Mouse (Mus musculus): Measurements from ENCODE around the gene Mtfp1. TPM values are rescaled to one million over a fixed set of nuclear protein-coding genes. Genes with fewer than 3 reads are reported as not detected.
"Not testable (repeated sequence)": the region's sequence is repeated elsewhere in the genome, so short reads cannot be mapped to it uniquely, and the experiment has no call there.

Gene Mtfp1
- total and polyA plus RNA-seq, 3 experiments: 129 to 158 (median 141) TPM

GRCm38 (mm10) chr11:4112861-4113260 lies 17.6 kb upstream of the Mtfp1 start:
- H3K79me2 ChIP-seq (replicated peaks; ENCODE audit: control insufficient read depth, insufficient read depth, low read length): no peaks in the 10 kb centered on the region
- no peak for TF ChIP-seq CTCF (IDR thresholded peaks at IDR 0.05)
- TF ChIP-seq POLR2A (IDR thresholded peaks at IDR 0.05; ENCODE audit: insufficient read depth, low read depth, low read length): no peak
- no peak for TF ChIP-seq EP300 (IDR thresholded peaks at IDR 0.05; ENCODE audit: insufficient read depth, low read depth, low read length)
- 92% methylated on average over 6 of the region's 6 CpGs for WGBS

GRCm38 (mm10) chr11:4112033-4112432 lies 16.8 kb upstream of the Mtfp1 start:
- WGBS: 88% methylated on average over 4 of the region's 4 CpGs
- Histone ChIP-seq H3K4me3 (no peak overlapping the region), H3K79me2 (replicated peaks; ENCODE audit: control insufficient read depth, insufficient read depth, low read length) (no peaks in the 10 kb centered on the region), H3K36me3 (ENCODE audit: control insufficient read depth, insufficient read depth, low read length) (no peaks in the 10 kb centered on the region), H3K9ac (ENCODE audit: low read depth, low read length) (no peak overlapping the region), H3K27me3 (ENCODE audit: control insufficient read depth, insufficient read depth, low read length) (no peaks in the 10 kb centered on the region), H3K27ac (no peak overlapping the region), H3K4me1 (ENCODE audit: control insufficient read depth, insufficient read depth, low read length) (peaks cover 3% of the 10 kb centered on the region)
- intact Hi-C loops (cut with DNase I): no loop called here
- TF ChIP-seq CTCF (IDR thresholded peaks at IDR 0.05): no peak
- TF ChIP-seq EP300 (IDR thresholded peaks at IDR 0.05; ENCODE audit: insufficient read depth, low read depth, low read length): no peak
- no peak for TF ChIP-seq POLR2A (IDR thresholded peaks at IDR 0.05; ENCODE audit: insufficient read depth, low read depth, low read length)
- no peak for DNase-seq

More at GRCm38 (mm10) chr11:4112861-4113260, 17.6 kb upstream of the Mtfp1 start:
- Histone ChIP-seq H3K36me3 (ENCODE audit: control insufficient read depth, insufficient read depth, low read length) (no peaks in the 10 kb centered on the region), H3K4me1 (ENCODE audit: control insufficient read depth, insufficient read depth, low read length) (peaks cover 8% of the 10 kb centered on the region), H3K9ac (ENCODE audit: low read depth, low read length) (no peak overlapping the region), H3K4me3 (no peak overlapping the region), H3K27ac (no peak overlapping the region), H3K27me3 (ENCODE audit: control insufficient read depth, insufficient read depth, low read length) (no peaks in the 10 kb centered on the region)
- intact Hi-C loops (cut with DNase I): no loop called here
- DNase-seq: no peak

- Histone ChIP-seq H3K27ac (no peak overlapping the region), H3K27me3 (ENCODE audit: control insufficient read depth, insufficient read depth, low read length) (no peaks in the 10 kb centered on the region), H3K4me3 (no peak overlapping the region), H3K79me2 (replicated peaks; ENCODE audit: control insufficient read depth, insufficient read depth, low read length) (no peaks in the 10 kb centered on the region), H3K9ac (ENCODE audit: low read depth, low read length) (no peak overlapping the region), H3K4me1 (ENCODE audit: control insufficient read depth, insufficient read depth, low read length) (no peaks in the 10 kb centered on the region), H3K36me3 (ENCODE audit: control insufficient read depth, insufficient read depth, low read length) (no peaks in the 10 kb centered on the region)
- DNase-seq: no peak
- intact Hi-C loops (cut with DNase I): no loop called here
- 80% methylated on average over 7 of the region's 7 CpGs for WGBS
- TF ChIP-seq POLR2A (IDR thresholded peaks at IDR 0.05; ENCODE audit: insufficient read depth, low read depth, low read length) (no peak), CTCF (IDR thresholded peaks at IDR 0.05) (no peak)
Measured at GRCm38 (mm10) chr11:4108691-4109090, 13.4 kb upstream of the Mtfp1 start.

- H3K79me2 ChIP-seq (replicated peaks; ENCODE audit: control insufficient read depth, insufficient read depth, low read length); H3K27me3 ChIP-seq (ENCODE audit: control insufficient read depth, insufficient read depth, low read length); H3K9ac ChIP-seq (ENCODE audit: low read depth, low read length); intact Hi-C loops (cut with DNase I); H3K36me3 ChIP-seq (ENCODE audit: control insufficient read depth, insufficient read depth, low read length); H3K27ac ChIP-seq; H3K4me1 ChIP-seq (ENCODE audit: control insufficient read depth, insufficient read depth, low read length); H3K4me3 ChIP-seq; DNase-seq: not testable (repeated sequence)
- whole genome bisulfite sequencing: 91% methylated on average over 6 of the region's 6 CpGs
Measured at GRCm38 (mm10) chr11:4107901-4108300, 12.7 kb upstream of the Mtfp1 start.

GRCm38 (mm10) chr11:4105444-4105843 lies 10.2 kb upstream of the Mtfp1 start:
- TF ChIP-seq POLR2A (IDR thresholded peaks at IDR 0.05; ENCODE audit: insufficient read depth, low read depth, low read length): no peak
- no peak for TF ChIP-seq CTCF (IDR thresholded peaks at IDR 0.05)
- TF ChIP-seq EP300 (IDR thresholded peaks at IDR 0.05; ENCODE audit: insufficient read depth, low read depth, low read length): no peak
- Histone ChIP-seq H3K27me3 (ENCODE audit: control insufficient read depth, insufficient read depth, low read length) (no peaks in the 10 kb centered on the region), H3K79me2 (replicated peaks; ENCODE audit: control insufficient read depth, insufficient read depth, low read length) (no peaks in the 10 kb centered on the region), H3K27ac (no peak overlapping the region), H3K4me1 (ENCODE audit: control insufficient read depth, insufficient read depth, low read length) (no peaks in the 10 kb centered on the region), H3K36me3 (ENCODE audit: control insufficient read depth, insufficient read depth, low read length) (no peaks in the 10 kb centered on the region), H3K9ac (ENCODE audit: low read depth, low read length) (no peak overlapping the region), H3K4me3 (no peak overlapping the region)
- WGBS: 64% methylated on average over 6 of the region's 6 CpGs
- no peak for DNase-seq
- intact Hi-C loops (cut with DNase I): no loop called here

- Histone ChIP-seq H3K4me3 (no peak overlapping the region), H3K79me2 (replicated peaks; ENCODE audit: control insufficient read depth, insufficient read depth, low read length) (no peaks in the 10 kb centered on the region), H3K27ac (no peak overlapping the region), H3K36me3 (ENCODE audit: control insufficient read depth, insufficient read depth, low read length) (no peaks in the 10 kb centered on the region), H3K9ac (ENCODE audit: low read depth, low read length) (no peak overlapping the region), H3K4me1 (ENCODE audit: control insufficient read depth, insufficient read depth, low read length) (no peaks in the 10 kb centered on the region), H3K27me3 (ENCODE audit: control insufficient read depth, insufficient read depth, low read length) (no peaks in the 10 kb centered on the region)
- TF ChIP-seq EP300 (IDR thresholded peaks at IDR 0.05; ENCODE audit: insufficient read depth, low read depth, low read length) (no peak), CTCF (IDR thresholded peaks at IDR 0.05) (no peak), POLR2A (IDR thresholded peaks at IDR 0.05; ENCODE audit: insufficient read depth, low read depth, low read length) (no peak)
- no peak for DNase-seq
- intact Hi-C loops (cut with DNase I): no loop called here
- WGBS: 88% methylated on average over 5 of the region's 5 CpGs
Measured at GRCm38 (mm10) chr11:4104989-4105388, 9.7 kb upstream of the Mtfp1 start.
